Mouse (Mus musculus): ENCODE data around the gene Fcgr2b.

Fcgr2b gene

GRCm38 (mm10) chr1:170927378-170927777 lies 49.0 kb downstream of the Fcgr2b start, which contains the start of gene Fcrla:
TSS of gene Fcrla (minus strand) at chr1:170927583.
- no peak for DNase-seq (ENCODE audit: low spot score in 2 of 2)

- no peak for DNase-seq (ENCODE audit: low spot score in 2 of 2)
Measured at GRCm38 (mm10) chr1:170926941-170927340, 49.4 kb downstream of the Fcgr2b start.

- DNase-seq (ENCODE audit: low spot score in 2 of 2), result no peak
Measured at GRCm38 (mm10) chr1:170924485-170924884, 51.9 kb downstream of the Fcgr2b start.

DNA sequence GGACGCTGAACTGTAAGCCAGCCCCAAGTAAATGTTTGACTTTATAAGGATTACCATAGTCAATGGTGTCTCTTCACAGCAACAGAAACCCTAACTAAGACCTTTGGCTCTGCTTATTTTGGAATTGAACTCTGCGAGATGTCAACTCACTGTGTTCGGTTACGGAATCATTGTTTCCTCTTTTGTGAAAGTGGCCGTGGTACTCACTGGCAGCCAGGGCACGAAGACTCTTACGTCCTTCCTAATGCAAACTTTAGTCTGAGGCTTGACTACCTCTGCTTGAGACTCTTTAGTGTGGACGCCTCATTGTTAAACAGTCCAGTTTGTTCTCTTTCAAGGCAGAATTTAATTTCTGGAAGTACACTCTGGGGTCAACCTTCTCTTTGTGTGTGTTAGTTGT lies 57.0 kb downstream of the Fcgr2b start:
- no peak for DNase-seq (ENCODE audit: low spot score in 2 of 2)

- DNase-seq (ENCODE audit: low spot score in 2 of 2), result no peak
Measured at GRCm38 (mm10) chr1:170915657-170916056, 60.7 kb downstream of the Fcgr2b start.

GRCm38 (mm10) chr1:170912891-170913615 lies 63.3 kb downstream of the Fcgr2b start, which contains the start of gene Fcrlb:
TSS of gene Fcrlb (minus strand) at chr1:170912941.
- no peak for DNase-seq (ENCODE audit: low spot score in 2 of 2)

- no peak for DNase-seq (ENCODE audit: low spot score in 2 of 2)
Measured at GRCm38 (mm10) chr1:170911907-170912660, 64.3 kb downstream of the Fcgr2b start.
